Mouse (Mus musculus) sigmoid colon, adult 10 weeks (tissue): ENCODE measurements around the gene Nudt10. TPM values are rescaled to one million over a fixed set of nuclear protein-coding genes. Genes with fewer than 3 reads are reported as not detected.

Experiments used
- polyA plus RNA-seq: library from polyadenylated mRNA; stranded (reverse); fragments of 350-450 nt; fragmentation: Illumina TruSeq; extraction: RNeasy Lipid Tissue Mini Kit (QIAGEN cat#74804); gene quantifications from one replicate; pipeline ENCODE4 v1.2.3, GENCODE M21; 2014; ENCODE audit warnings: low read depth, low replicate concordance

Gene Nudt10
- polyA plus RNA-seq: 5.5 TPM

DNA sequence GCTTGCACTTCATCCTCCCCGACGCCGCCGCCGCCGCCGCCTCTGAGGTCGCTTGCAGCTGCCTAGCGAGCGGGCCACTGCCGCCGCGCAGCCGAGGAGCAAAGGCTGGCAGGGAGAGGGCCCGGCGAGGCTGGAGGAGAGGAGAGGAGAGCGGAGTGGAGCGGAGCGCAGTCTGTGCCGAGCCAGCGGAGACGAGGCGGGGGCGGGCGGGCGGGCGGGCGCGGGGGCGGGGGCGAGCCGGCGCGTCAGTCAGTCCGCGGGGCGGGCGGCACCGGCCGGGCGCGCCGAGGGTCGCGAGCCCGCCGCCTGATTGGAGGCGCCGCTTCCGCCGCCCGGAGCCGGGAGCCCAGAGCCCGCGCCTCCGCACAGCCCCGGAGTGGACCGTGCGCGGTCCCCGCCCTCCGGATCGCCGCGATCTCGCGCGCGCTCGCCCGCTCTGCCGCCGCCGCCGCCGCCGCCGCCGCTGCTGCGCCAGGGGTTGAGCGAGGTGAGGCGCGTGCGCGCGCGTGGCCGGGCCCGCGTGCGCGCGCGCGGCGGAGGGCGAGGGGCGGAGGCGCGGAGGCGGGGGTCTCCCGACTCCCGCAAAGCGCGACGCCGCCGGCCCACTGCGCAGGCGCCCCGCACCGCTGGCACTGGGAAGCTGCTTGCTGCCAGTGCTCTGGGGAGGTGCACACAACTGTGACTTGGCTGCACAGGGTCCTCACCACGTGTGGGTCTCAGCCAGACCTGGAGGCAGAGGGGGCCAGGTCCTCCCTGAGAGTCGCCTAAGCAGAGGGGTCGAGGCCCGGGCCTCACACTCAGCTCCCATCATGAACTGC is at the start of gene Nudt10:
Gene Nudt10 (minus strand): TSS at position 193 of the 818 bp plus-strand sequence.

Other genes starting within 250 kb of the Nudt10 start
- 3.0 TPM for gene Nudt11, start 125.6 kb downstream of the Nudt10 start, polyA plus RNA-seq
- not detected for gene AU022751, start 89.6 kb downstream of the Nudt10 start, polyA plus RNA-seq
- gene Bmp15, start 147.7 kb upstream of the Nudt10 start, polyA plus RNA-seq: not detected
- gene Shroom4, start 226.8 kb upstream of the Nudt10 start, polyA plus RNA-seq: 2.6 TPM